Mouse (Mus musculus): ENCODE results near the gene Gabpa.

GRCm38 (mm10) chr16:84807874-84808273, 26.9 kb upstream of the Gabpa start:
- TF ChIP-seq CTCF (conservative IDR thresholded peaks at IDR 0.05; ENCODE audit: low read length) (no peak), NANOG (IDR thresholded peaks at IDR 0.05; ENCODE audit: borderline replicate concordance, low read length) (no peak), POU5F1 (IDR thresholded peaks at IDR 0.05; ENCODE audit: borderline replicate concordance, low read length) (no peak)

All from E14TG2a.4 (cell line).